Mouse (Mus musculus): ENCODE results near the gene Gm28635. TPM values are rescaled to one million over a fixed set of nuclear protein-coding genes. Genes with fewer than 3 reads are reported as not detected.

Gene Gm28635
- total and polyA plus RNA-seq, 3 experiments: not detected

GRCm38 (mm10) chr2:84556888-84557514 is 120.8 kb downstream of the Gm28635 start:
- no peaks in the 10 kb centered on the region for H3K9me3 ChIP-seq (replicated peaks)
- H3K36me3 ChIP-seq (replicated peaks): no peaks in the 10 kb centered on the region
- H3K4me1 ChIP-seq (ENCODE audit: insufficient read depth, low read depth, low read length): peaks cover 6% of the 10 kb centered on the region; the same call in 1 of the 2 replicates
- TF ChIP-seq GATA2 (IDR thresholded peaks at IDR 0.05; ENCODE audit: borderline replicate concordance, low read depth, low read length): no peak
- no peak for TF ChIP-seq GATA1 (IDR thresholded peaks at IDR 0.05; ENCODE audit: borderline replicate concordance, low read length)
- TF ChIP-seq CTCF (IDR thresholded peaks at IDR 0.05; ENCODE audit: low read depth, low read length): no peak
- no peak for TF ChIP-seq TAL1 (conservative IDR thresholded peaks at IDR 0.05; ENCODE audit: low read depth, low read length)
- no peak for TF ChIP-seq POLR2AphosphoS5 (IDR thresholded peaks at IDR 0.05; ENCODE audit: insufficient replicate concordance, low read depth, low read length)
- DNase-seq (ENCODE audit: low spot score) (no peak), ATAC-seq (ENCODE audit: extremely low read depth, insufficient number of reproducible peaks, low FRiP score, poor library complexity, severe bottlenecking) (no peak)
- H3K4me3 ChIP-seq (ENCODE audit: low read depth, low read length): no peak overlapping the region
- peaks cover 22% of the 10 kb centered on the region for H3K27me3 ChIP-seq (ENCODE audit: insufficient read depth, low read length)

Other genes with a start within 250 kb of the Gm28635 start
- gene Tfpi, start 201.3 kb downstream of the Gm28635 start, total RNA-seq (2014; fragmentation: Nextera tagmentation): 61.5 and 62.5 TPM in 2 replicates
- gene Tfpi, start 201.3 kb downstream of the Gm28635 start, total RNA-seq (2017): 37.1 and 41.4 TPM in 2 replicates
- 1.2 TPM in 2 replicates for gene Tfpi, start 201.3 kb downstream of the Gm28635 start, polyA plus RNA-seq (2012)
- gene Ctnnd1, start 27.3 kb downstream of the Gm28635 start, total RNA-seq (2014; fragmentation: Nextera tagmentation): 67.8 and 83.0 TPM in 2 replicates
- 25.3 and 29.8 TPM in 2 replicates for gene Ctnnd1, start 27.3 kb downstream of the Gm28635 start, total RNA-seq (2017)
- 9.6 and 13.8 TPM in 2 replicates for gene Ctnnd1, start 27.3 kb downstream of the Gm28635 start, polyA plus RNA-seq (2012)
- gene Btbd18, start 19.0 kb downstream of the Gm28635 start, total RNA-seq (2014; fragmentation: Nextera tagmentation): not detected in 2 replicates
- gene Btbd18, start 19.0 kb downstream of the Gm28635 start, total RNA-seq (2017): 0.12 and 0.16 TPM in 2 replicates
- not detected in 2 replicates for gene Btbd18, start 19.0 kb downstream of the Gm28635 start, polyA plus RNA-seq (2012)
- 49.4 and 51.5 TPM in 2 replicates for gene Selenoh, start 7.3 kb downstream of the Gm28635 start, total RNA-seq (2014; fragmentation: Nextera tagmentation)
- 160 and 178 TPM in 2 replicates for gene Selenoh, start 7.3 kb downstream of the Gm28635 start, total RNA-seq (2017)
- gene Selenoh, start 7.3 kb downstream of the Gm28635 start, polyA plus RNA-seq (2012): 381 and 384 TPM in 2 replicates
- 51.1 and 55.0 TPM in 2 replicates for gene Med19, start 361 bp upstream of the Gm28635 start, total RNA-seq (2014; fragmentation: Nextera tagmentation)
- 26.8 and 33.1 TPM in 2 replicates for gene Med19, start 361 bp upstream of the Gm28635 start, total RNA-seq (2017)
- 14.8 and 17.8 TPM in 2 replicates for gene Med19, start 361 bp upstream of the Gm28635 start, polyA plus RNA-seq (2012)
- gene Tmx2, start 1.1 kb upstream of the Gm28635 start, total RNA-seq (2014; fragmentation: Nextera tagmentation): 96.2 and 113 TPM in 2 replicates
- 66.2 and 68.9 TPM in 2 replicates for gene Tmx2, start 1.1 kb upstream of the Gm28635 start, total RNA-seq (2017)
- gene Tmx2, start 1.1 kb upstream of the Gm28635 start, polyA plus RNA-seq (2012): 3.9 and 4.0 TPM in 2 replicates
- 61.0 and 70.6 TPM in 2 replicates for gene Zdhhc5, start 37.1 kb upstream of the Gm28635 start, total RNA-seq (2014; fragmentation: Nextera tagmentation)
- 32.6 and 38.0 TPM in 2 replicates for gene Zdhhc5, start 37.1 kb upstream of the Gm28635 start, total RNA-seq (2017)
- 30.7 and 32.5 TPM in 2 replicates for gene Zdhhc5, start 37.1 kb upstream of the Gm28635 start, polyA plus RNA-seq (2012)
- 30.0 and 30.7 TPM in 2 replicates for gene Clp1, start 49.3 kb upstream of the Gm28635 start, total RNA-seq (2014; fragmentation: Nextera tagmentation)
- 44.7 and 51.0 TPM in 2 replicates for gene Clp1, start 49.3 kb upstream of the Gm28635 start, total RNA-seq (2017)
- gene Clp1, start 49.3 kb upstream of the Gm28635 start, polyA plus RNA-seq (2012): 0.98 and 1.1 TPM in 2 replicates
- gene Ypel4, start 56.0 kb upstream of the Gm28635 start, total RNA-seq (2014; fragmentation: Nextera tagmentation): 13.1 TPM in 1 of 2 replicates, not detected in the other
- gene Ypel4, start 56.0 kb upstream of the Gm28635 start, total RNA-seq (2017): 0.29 and 0.44 TPM in 2 replicates
- 0.07 and 0.16 TPM in 2 replicates for gene Ypel4, start 56.0 kb upstream of the Gm28635 start, polyA plus RNA-seq (2012)
- not detected in 2 replicates for gene Gm19426, start 65.6 kb upstream of the Gm28635 start, total RNA-seq (2014; fragmentation: Nextera tagmentation)
- gene Gm19426, start 65.6 kb upstream of the Gm28635 start, total RNA-seq (2017): not detected in 2 replicates
- gene Gm19426, start 65.6 kb upstream of the Gm28635 start, polyA plus RNA-seq (2012): not detected in 2 replicates
- not detected in 2 replicates for gene Serping1, start 97.4 kb upstream of the Gm28635 start, total RNA-seq (2014; fragmentation: Nextera tagmentation)
- gene Serping1, start 97.4 kb upstream of the Gm28635 start, total RNA-seq (2017): not detected in 2 replicates
- not detected in 2 replicates for gene Serping1, start 97.4 kb upstream of the Gm28635 start, polyA plus RNA-seq (2012)
- 37.2 and 74.5 TPM in 2 replicates for gene Ube2l6, start 120.8 kb upstream of the Gm28635 start, total RNA-seq (2014; fragmentation: Nextera tagmentation)
- gene Ube2l6, start 120.8 kb upstream of the Gm28635 start, total RNA-seq (2017): 20.2 and 22.5 TPM in 2 replicates
- 1.2 and 2.5 TPM in 2 replicates for gene Ube2l6, start 120.8 kb upstream of the Gm28635 start, polyA plus RNA-seq (2012)
- gene Smtnl1, start 144.6 kb upstream of the Gm28635 start, total RNA-seq (2014; fragmentation: Nextera tagmentation): not detected in 2 replicates
- gene Smtnl1, start 144.6 kb upstream of the Gm28635 start, total RNA-seq (2017): not detected in 2 replicates
- not detected in 2 replicates for gene Smtnl1, start 144.6 kb upstream of the Gm28635 start, polyA plus RNA-seq (2012)
- gene Timm10, start 149.0 kb upstream of the Gm28635 start, total RNA-seq (2014; fragmentation: Nextera tagmentation): 13.5 and 21.0 TPM in 2 replicates
- 51.5 and 54.9 TPM in 2 replicates for gene Timm10, start 149.0 kb upstream of the Gm28635 start, total RNA-seq (2017)
- gene Timm10, start 149.0 kb upstream of the Gm28635 start, polyA plus RNA-seq (2012): 13.3 and 19.5 TPM in 2 replicates
- 0.29 and 62.5 TPM in 2 replicates for gene Slc43a1, start 160.8 kb upstream of the Gm28635 start, total RNA-seq (2014; fragmentation: Nextera tagmentation)
- 0.05 and 0.12 TPM in 2 replicates for gene Slc43a1, start 160.8 kb upstream of the Gm28635 start, total RNA-seq (2017)
- gene Slc43a1, start 160.8 kb upstream of the Gm28635 start, polyA plus RNA-seq (2012): 0.03 TPM in 1 of 2 replicates, not detected in the other
- not detected in 2 replicates for gene Rtn4rl2, start 208.7 kb upstream of the Gm28635 start, total RNA-seq (2014; fragmentation: Nextera tagmentation)
- gene Rtn4rl2, start 208.7 kb upstream of the Gm28635 start, total RNA-seq (2017): not detected in 2 replicates
- gene Rtn4rl2, start 208.7 kb upstream of the Gm28635 start, polyA plus RNA-seq (2012): not detected in 2 replicates

Data from G1E (cell line).